13 mouse cellular contexts compared by ENCODE assay signal in genomic region chr6:117990649-117991048, GRCm38 (mm10). TPM values are rescaled to one million over a fixed set of nuclear protein-coding genes. Genes with fewer than 3 reads are reported as not detected.
"Had no signal": no experiment of that assay in that cellular context is flagged by ENCODE, and none has a peak within 500 bp of the region (broad histone marks: within the 10 kb centered on the region; RNA-seq: fewer than 3 reads in every experiment).

No protein-coding gene starts in this region.

- H3K27ac ChIP-seq: liver, embryonic 12.5 days; liver, embryonic 14.5 days; macrophage; midbrain, embryonic 13.5 days; midbrain, embryonic 15.5 days; neural tube, embryonic 12.5 days had no signal

- H3K4me2 ChIP-seq: liver, embryonic 12.5 days; lung, embryonic 14.5 days; midbrain, embryonic 11.5 days; midbrain, embryonic 13.5 days; midbrain, embryonic 15.5 days; neural tube, embryonic 12.5 days had no signal

- H3K36me3 ChIP-seq: liver, embryonic 12.5 days; midbrain, embryonic 13.5 days; midbrain, embryonic 15.5 days; neural tube, embryonic 12.5 days had no signal

- DNase-seq: lung, embryonic 14.5 days; thymus, adult 2 months; thymus, postnatal 25 days; thymus, postnatal 4 days had no signal

- H3K9me3 ChIP-seq: liver, embryonic 12.5 days; megakaryocyte, embryonic 14.5 days; midbrain, embryonic 13.5 days; midbrain, embryonic 15.5 days; neural tube, embryonic 12.5 days had no signal

- H3K9ac ChIP-seq: liver, embryonic 12.5 days; liver, embryonic 14.5 days; lung, embryonic 14.5 days; midbrain, embryonic 13.5 days; midbrain, embryonic 15.5 days; neural tube, embryonic 12.5 days had no signal

- H3K4me1 ChIP-seq: liver, embryonic 12.5 days; megakaryocyte, embryonic 14.5 days; midbrain, embryonic 15.5 days; neural tube, embryonic 12.5 days had no signal

- ATAC-seq: liver, embryonic 12.5 days; midbrain, embryonic 13.5 days; midbrain, embryonic 15.5 days had no signal

- H3K27me3 ChIP-seq: midbrain, embryonic 13.5 days; midbrain, embryonic 15.5 days; neural tube, embryonic 12.5 days had no signal

- H3K4me3 ChIP-seq: liver, embryonic 12.5 days; megakaryocyte, embryonic 14.5 days; midbrain, embryonic 13.5 days; midbrain, embryonic 15.5 days; neural tube, embryonic 12.5 days had no signal

RNA-seq across cellular contexts. Expression of gene Rasgef1a, which starts 20.6 kb away (rescaled TPM):
- polyA plus RNA-seq: liver, embryonic 12.5 days had no signal

RNA-seq across cellular contexts. Expression of gene Fxyd4, which starts 53.2 kb away (rescaled TPM):
- polyA plus RNA-seq: liver, embryonic 14.5 days; macrophage; spleen, adult 2 months had no signal
